Mouse (Mus musculus) central nervous system, embryonic 18 days (tissue): ENCODE measurements around the gene Timm44. TPM values are rescaled to one million over a fixed set of nuclear protein-coding genes. Genes with fewer than 3 reads are reported as not detected.

Source experiments
- polyA plus RNA-seq: library from polyadenylated mRNA; depleted of rRNA; stranded (reverse); fragments of >200 nt; gene quantifications from 2 replicates; pipeline ENCODE4 v1.2.3, GENCODE M21; 2012; rRNA removed

Gene Timm44
- polyA plus RNA-seq, result 85.2 and 87.1 TPM in 2 replicates

DNA sequence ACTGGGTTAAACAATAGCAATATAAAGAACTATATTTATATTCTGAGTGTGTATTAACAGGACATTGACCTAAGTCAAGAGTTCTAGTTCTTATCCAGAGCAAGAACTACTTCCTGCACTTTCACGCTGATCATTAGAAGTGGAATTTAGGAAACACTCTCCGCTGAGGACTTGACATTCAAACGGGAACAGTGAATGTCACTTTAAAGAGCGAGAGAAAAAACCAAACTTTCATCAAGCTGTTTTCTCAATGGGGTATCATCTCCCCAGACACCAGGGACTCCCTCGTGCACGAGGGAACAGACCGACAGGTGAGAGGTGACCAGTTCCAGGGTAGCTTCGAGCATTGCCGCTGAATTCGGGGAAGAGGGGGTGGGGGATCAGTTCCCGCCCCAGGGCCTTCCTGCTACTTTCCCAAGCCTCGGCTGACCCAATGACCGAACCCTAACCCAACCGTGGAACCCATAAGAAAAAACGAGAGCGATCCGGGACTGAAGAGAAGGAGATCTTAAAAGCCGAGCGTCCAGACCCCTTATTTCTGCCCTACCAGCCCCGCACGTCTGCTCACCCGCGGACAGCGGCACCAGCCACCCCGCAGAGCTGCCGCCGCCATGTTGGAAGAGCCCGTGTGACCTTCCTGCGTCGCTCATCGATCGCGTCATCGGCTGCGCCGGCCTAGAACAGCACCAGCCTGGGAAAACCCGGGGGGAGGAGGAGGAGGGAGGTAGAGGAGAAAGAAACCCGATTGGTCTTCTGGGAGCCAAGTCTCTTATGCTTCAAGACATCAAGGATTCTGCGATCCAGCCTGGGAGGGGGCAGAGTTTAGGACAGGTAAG, at the start of gene Timm44:
Gene Timm44 (minus strand): TSS at position 639 of the 836 bp plus-strand sequence.

DNA sequence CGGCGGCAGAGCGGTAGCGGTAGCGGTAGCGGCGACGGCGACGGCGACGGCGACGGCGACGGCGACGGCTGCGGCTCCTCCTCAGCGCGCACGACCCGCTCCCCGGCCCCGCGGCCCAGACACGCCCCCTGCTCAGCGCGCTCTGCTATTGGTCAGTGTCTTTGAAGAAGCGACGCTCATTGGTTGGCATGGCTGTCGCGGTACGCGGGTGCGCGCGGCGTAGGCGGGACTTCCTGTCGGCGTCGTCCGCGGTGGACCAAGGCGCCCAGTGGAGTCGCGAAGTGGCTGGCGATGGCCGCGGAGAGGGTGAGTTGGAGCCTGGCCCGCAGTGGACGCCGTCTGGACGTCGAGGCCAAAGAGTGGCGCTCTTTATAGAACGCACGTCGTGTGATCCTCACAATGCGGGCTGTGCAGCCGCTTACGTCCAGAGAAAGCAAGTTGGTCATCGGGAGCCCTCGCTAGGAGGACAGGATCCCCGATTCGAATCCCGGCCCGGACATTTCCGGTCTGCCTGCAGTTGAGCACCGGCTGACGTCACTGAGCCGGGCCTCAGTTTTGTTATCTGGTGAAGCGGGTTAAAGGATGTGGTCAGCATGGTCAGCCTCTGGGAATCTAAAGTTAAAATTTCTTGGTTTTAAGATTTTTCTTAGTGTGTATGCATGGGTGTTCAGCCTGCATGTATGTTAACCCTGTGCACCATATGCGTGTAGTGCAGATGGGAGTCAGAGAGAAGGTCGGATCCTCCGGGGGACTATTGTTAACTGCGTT, 49.5 kb upstream of the Timm44 start, which contains the start of the genes Ccl25 and Elavl1:
Gene Ccl25 (plus strand): TSS at position 228 of the 768 bp plus-strand sequence.
Gene Elavl1 (minus strand): TSS at position 431 of the 768 bp plus-strand sequence.

DNA sequence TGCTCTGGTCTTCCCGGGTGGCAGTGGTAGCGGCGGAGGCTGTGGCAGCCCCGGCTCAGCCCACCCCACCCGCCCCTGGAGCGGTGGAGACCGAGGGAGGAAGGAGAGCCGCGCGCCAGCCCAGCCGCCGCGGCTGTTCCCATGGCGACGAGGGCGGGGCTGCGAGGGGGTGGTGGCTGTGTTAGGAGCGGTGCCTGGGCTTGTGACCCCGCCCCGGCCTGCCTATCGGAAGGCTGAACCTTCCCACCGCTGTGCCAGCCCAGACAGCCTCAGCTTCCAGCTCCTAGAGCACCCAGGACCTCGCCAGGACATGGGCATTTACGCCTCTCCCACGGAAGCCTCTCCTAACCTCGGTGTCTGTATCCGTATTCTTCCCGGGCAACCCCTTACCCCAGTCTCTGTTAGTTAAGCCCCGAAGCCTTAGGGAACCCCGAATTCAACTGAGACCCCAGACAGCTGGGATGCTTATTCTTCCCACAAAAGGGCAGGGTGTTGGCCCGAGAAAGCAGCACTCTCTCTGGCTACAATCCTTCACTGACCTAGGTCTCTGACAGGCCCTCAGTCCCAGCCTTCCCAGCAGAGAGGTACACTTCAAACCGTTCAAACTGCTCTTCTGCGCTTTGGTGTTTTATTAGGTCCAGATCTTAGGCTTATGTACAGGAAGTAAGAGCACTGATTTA, 16.4 kb downstream of the Timm44 start, which contains the start of gene Ctxn1:
Gene Ctxn1 (minus strand): TSS at position 150 of the 680 bp plus-strand sequence.

DNA sequence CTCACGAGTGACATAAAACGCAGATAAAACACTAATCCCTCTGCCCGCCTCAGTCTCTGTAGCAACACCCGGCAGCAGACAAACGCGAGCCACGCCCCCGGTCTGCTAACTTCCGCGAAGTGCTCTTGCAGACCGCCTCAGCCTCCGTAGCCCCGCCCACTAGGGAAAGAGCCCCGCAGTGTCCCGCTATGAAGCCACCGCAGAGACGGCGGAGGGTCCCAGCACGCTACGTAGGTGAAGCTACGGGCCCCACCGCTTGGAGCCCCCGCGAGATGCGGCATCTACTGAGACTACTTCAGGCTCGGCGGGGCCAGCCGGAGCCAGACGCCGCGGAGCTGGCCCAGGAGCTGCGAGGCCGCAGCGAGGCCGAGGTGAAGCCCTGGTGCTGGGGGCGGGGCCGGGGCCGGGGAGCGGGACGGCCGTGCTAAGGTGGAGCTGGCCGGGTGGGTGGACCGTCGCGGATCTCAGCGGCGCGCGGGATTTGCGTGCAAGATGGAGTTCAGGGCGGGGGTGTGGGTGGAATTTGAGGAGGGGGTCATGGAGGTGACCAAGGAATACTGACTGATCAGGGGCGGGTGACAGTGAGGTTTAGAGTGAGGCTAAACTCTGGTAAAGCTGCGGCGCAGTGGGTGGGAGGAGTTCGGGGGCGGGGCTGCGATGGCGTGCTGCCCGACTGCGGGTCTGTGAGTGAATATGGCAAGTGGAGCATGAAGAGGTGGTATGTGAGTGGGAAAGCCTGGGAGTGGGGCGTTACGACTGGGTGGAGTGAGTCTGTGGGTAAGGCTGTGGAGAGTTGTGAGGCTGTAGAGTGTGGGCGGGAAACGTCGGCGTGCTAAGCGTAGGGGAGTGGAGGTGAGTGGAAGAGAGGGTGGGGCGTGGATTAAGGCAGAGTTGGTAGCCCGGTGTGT, 22.5 kb downstream of the Timm44 start, which contains the start of gene Snapc2:
Gene Snapc2 (plus strand): TSS at position 147 of the 908 bp plus-strand sequence.

DNA sequence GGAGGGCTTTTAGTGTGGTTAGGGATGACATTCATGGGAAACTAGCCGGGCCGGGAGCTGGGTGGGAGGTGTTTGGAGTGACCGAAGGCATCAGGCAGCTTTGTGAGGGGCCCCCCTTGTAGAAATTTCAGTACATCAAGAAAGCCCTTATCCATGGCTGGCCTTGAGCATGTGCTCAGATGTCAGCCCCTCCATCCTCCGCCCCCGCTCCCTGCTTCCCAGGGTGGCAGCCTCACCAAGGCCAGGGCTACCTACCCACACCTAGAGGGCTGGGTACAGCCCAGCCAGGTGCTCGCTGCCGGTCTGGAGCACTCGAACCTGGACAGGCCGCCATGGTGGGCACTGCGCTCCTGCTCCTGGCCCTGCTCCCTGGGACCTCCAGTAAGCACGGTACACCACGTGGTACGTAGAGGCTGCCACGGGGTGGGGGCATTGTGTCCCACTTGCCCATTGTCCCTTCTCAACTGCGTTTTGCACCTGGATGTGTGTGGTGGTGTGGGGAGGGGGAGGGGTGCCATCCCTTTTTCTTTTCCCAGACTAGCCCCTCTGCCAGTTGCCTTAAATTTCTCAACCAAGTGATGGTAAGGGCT, 27.7 kb downstream of the Timm44 start, which contains the start of gene Tgfbr3l:
Gene Tgfbr3l (plus strand): TSS at position 264 of the 590 bp plus-strand sequence.

DNA sequence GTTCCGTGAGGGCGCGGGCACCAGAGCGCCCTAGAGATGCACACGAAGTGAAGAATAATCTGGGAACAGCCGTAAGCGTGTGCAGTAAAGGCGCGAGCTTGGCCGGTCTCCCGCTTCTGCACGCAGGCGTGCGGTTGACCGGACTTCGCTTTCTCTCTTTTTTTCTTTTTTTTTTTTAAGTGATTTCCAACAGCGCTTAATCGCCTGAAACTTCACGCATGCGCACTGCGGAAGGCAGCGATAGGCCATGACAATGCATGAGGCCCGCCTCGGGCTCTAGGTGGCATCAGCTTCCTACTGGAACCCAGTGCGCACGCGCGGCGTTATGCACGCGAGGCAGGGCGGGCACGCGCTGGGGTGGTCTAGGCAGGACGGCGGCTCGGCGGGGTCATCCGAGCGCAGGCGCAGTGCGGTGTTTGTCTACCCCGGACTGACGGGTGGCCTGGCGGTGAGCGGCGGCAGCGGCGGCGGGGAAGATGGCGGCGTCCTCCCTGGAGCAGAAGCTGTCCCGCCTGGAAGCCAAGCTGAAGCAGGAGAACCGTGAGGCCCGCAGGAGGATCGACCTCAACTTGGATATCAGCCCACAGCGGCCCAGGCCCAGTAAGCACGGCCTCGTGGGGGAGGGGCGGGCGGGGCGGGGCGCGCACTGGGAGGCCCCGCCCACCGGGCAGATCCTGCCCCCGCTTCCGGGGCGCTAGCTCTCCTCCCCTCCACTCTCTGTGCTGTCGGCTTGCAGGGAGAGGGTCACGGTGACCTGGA, 37.1 kb downstream of the Timm44 start, which contains the start of the genes Map2k7 and Gm49320:
Gene Map2k7 (plus strand): TSS at position 307 of the 759 bp plus-strand sequence.
Gene Gm49320 (plus strand): TSS at position 432 of the 759 bp plus-strand sequence.

DNA sequence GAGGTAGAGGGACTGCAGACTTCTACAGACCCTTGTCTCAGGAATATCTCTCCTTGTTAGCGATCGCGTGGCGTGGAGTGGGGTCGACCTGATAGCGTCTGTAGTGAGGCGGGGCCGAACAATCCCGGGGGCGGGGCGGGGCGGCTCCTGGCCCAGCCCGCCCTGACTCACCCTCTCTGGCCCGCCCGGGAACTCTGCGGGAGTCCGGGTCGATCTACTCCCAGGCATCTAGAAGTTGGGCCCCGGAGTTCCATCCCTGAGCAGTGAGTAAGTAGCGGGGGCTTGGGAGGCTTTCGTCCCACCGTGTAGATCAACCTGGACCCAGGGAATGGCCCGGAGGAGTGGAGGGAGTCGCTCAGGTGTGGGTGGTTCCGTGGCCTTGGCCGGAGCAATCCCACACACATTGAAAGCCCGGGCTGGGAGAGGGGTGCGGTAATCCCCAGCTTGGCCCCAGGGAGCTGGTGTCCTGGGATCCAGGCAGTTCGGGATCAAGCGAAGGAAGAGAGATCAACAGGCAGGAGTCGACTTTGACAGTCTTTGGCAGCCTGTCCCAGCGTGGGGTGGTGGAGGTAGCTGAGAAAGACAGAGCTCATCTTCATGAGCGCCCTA, 48.9 kb downstream of the Timm44 start, which contains the start of gene Lrrc8e:
Gene Lrrc8e (plus strand): TSS at position 89 of the 609 bp plus-strand sequence.

DNA sequence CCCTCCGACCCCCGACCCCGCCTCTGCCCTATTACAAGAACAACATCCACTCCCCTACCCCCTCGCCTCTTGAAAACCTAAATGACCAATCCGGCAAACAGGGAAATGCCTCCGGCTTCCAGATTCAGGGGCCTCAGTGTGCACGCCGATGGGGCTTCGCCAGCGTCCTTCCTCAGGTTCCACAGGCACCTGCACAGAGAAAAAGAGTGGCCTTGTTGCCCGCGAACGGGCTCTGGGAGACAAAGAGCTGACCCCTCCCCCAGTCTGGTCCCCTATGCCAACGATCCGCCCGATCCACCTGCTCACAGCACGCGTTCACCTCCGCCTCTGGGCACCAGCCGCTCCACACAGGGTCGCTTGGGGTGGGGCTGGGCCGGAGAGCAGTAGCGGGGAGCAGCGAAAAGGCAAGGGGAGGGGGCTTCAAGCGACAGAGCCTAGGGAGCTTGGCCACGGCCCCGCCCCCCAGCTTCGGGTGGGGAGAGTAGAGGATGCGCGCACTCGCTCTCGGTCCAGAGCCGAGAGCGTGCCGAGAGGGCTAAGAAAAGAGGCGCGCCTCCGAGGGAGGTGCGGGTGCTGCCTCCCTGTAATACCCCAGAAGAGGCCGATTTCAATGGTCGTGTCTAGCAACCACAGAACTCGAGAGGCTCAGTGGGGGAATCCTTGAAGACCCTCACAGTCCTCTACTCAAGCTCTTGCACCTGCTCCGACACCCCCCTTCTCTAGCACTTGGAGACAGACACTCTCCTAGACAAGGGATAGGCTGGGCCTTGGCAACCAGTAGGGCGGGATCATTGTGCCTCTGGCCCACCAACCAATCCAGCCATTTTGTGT, 58.7 kb downstream of the Timm44 start, which contains the start of gene Prr36:
Gene Prr36 (minus strand): TSS at position 669 of the 831 bp plus-strand sequence.

Other genes starting within 250 kb of the Timm44 start
- gene Cd209f, start 170.1 kb downstream of the Timm44 start, polyA plus RNA-seq, result 0.09 and 0.13 TPM in 2 replicates
- gene Cd209g, start 141.8 kb downstream of the Timm44 start, polyA plus RNA-seq, result not detected in 2 replicates
- 90.6 and 100 TPM in 2 replicates for gene Evi5l, start 109.3 kb downstream of the Timm44 start, polyA plus RNA-seq
- gene Prr36, start 58.5 kb downstream of the Timm44 start, polyA plus RNA-seq, result 27.0 and 36.3 TPM in 2 replicates
- gene Lrrc8e, start 49.1 kb downstream of the Timm44 start, polyA plus RNA-seq, result 0.05 TPM in 1 of 2 replicates, not detected in the other
- gene Map2k7, start 37.2 kb downstream of the Timm44 start, polyA plus RNA-seq, result 45.0 and 47.8 TPM in 2 replicates
- gene Gm49320, start 37.0 kb downstream of the Timm44 start, polyA plus RNA-seq, result 2.6 and 2.8 TPM in 2 replicates
- gene Tgfbr3l, start 27.7 kb downstream of the Timm44 start, polyA plus RNA-seq, result 20.2 and 20.8 TPM in 2 replicates
- 63.3 and 64.1 TPM in 2 replicates for gene Snapc2, start 22.8 kb downstream of the Timm44 start, polyA plus RNA-seq
- 411 and 502 TPM in 2 replicates for gene Ctxn1, start 16.6 kb downstream of the Timm44 start, polyA plus RNA-seq
- 13.8 and 14.7 TPM in 2 replicates for gene Ccl25, start 49.3 kb upstream of the Timm44 start, polyA plus RNA-seq
- gene Elavl1, start 49.5 kb upstream of the Timm44 start, polyA plus RNA-seq, result 40.4 and 40.9 TPM in 2 replicates
- gene Cers4, start 217.1 kb upstream of the Timm44 start, polyA plus RNA-seq, result 60.1 and 66.1 TPM in 2 replicates